Mouse (Mus musculus) kidney, adult 2 months (tissue): ENCODE data around the gene Lrrc30.

Experiments used
- CTCF ChIP-seq: fragments of 200-500 bp; conservative IDR thresholded peaks from 2 replicates; pipeline ENCODE4 v1.5.1; 2011; ENCODE audit warnings: low read depth, mild to moderate bottlenecking, control low read depth, low read length, moderate library complexity, mixed read lengths; ENCODE audit not compliant: insufficient read depth, insufficient read length
- POLR2A ChIP-seq: fragments of 200-500 bp; IDR thresholded peaks from one replicate; pipeline ENCODE4 v1.6.1; 2011; ENCODE audit warnings: low read depth, low read length, control low read depth

- TF ChIP-seq CTCF (no peak), POLR2A (no peak)
Measured at GRCm38 (mm10) chr17:67629211-67629657, 3.3 kb downstream of the Lrrc30 start.
